Mouse (Mus musculus) heart, postnatal 0 days (tissue): ENCODE results near the gene Tprn.

Source experiments
- CTCF ChIP-seq: IDR thresholded peaks from 2 replicates; pipeline ENCODE4 v1.5.1; 2016; ENCODE audit warnings: antibody characterized with exemption, control low read depth, low read depth
- EP300 ChIP-seq: IDR thresholded peaks from 2 replicates; pipeline ENCODE4 v1.6.1; 2016; ENCODE audit warnings: antibody characterized with exemption, low read depth

DNA sequence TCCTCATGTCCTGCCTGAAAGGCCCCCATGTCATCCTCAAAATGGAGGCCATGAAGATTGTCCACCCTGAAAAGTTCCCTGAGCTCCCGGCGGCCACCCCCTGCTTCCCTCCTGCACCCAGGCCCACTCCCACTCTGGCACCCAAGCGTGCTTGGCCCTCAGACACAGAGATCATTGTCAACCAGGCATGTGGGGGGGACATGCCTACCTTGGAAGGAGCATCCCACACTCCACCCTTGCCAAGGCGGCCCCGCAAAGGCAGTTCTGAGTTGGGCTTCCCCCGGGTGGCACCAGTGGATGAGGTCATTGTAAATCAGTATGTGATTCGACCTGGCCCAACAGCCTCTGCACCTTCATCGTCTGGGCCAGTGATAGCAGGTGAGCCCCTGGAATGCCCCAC, 19.1 kb upstream of the Tprn start:
- TF ChIP-seq CTCF: no peak
- TF ChIP-seq EP300: no peak
